Mouse (Mus musculus) ZHBTc4 (cell line): ENCODE measurements at regions not wholly inside any gene's neighbourhood (a gene's known extent, or its start where the extent isn't known, plus 50 kb on each side); places are given as distances from the start of the nearest gene placed in this dataset.

Experiments used
- DNase-seq: peaks from one replicate; pipeline ENCODE4 v3.0.0-alpha.2; 2011; ENCODE audit warnings: low read depth, low spot score

- DNase-seq = no peak
Observed at GRCm38 (mm10) chr4:95184180-95184579, 132.2 kb upstream of the Jun start.

- no peak for DNase-seq
Observed at GRCm38 (mm10) chr4:95185113-95185915, 133.3 kb upstream of the Jun start.

GRCm38 (mm10) chr4:95185916-95186200, 133.8 kb upstream of the Jun start:
- DNase-seq = no peak

- no peak for DNase-seq
Observed at GRCm38 (mm10) chr4:95188107-95188506, 136.1 kb upstream of the Jun start.

GRCm38 (mm10) chr4:95191654-95192406, 139.8 kb upstream of the Jun start:
- DNase-seq = no peak

GRCm38 (mm10) chr4:95192562-95192961, 140.5 kb upstream of the Jun start:
- no peak for DNase-seq

- DNase-seq = no peak
Observed at GRCm38 (mm10) chr4:95193028-95193427, 141.0 kb upstream of the Jun start.

- DNase-seq = no peak
Observed at GRCm38 (mm10) chr4:95193473-95193872, 141.5 kb upstream of the Jun start.

- no peak for DNase-seq
Observed at GRCm38 (mm10) chr4:95194621-95195455, 142.8 kb upstream of the Jun start.

GRCm38 (mm10) chr4:95196106-95196505, 144.1 kb upstream of the Jun start:
- DNase-seq = no peak

- no peak for DNase-seq
Observed at GRCm38 (mm10) chr4:95197077-95197711, 145.2 kb upstream of the Jun start.

GRCm38 (mm10) chr4:95199394-95199793, 147.4 kb upstream of the Jun start:
- DNase-seq = no peak

GRCm38 (mm10) chr4:95200130-95200529, 148.1 kb upstream of the Jun start:
- DNase-seq = no peak

GRCm38 (mm10) chr4:95202478-95202877, 150.5 kb upstream of the Jun start:
- no peak for DNase-seq

- no peak for DNase-seq
Observed at GRCm38 (mm10) chr4:95203577-95203976, 151.6 kb upstream of the Jun start.

- no peak for DNase-seq
Observed at GRCm38 (mm10) chr4:95205372-95205771, 153.3 kb upstream of the Jun start.

GRCm38 (mm10) chr4:95207783-95208182, 155.8 kb upstream of the Jun start:
- DNase-seq = no peak

- DNase-seq = no peak
Observed at GRCm38 (mm10) chr4:95208827-95209226, 156.8 kb upstream of the Jun start.

- no peak for DNase-seq
Observed at GRCm38 (mm10) chr4:95209322-95210119, 157.5 kb upstream of the Jun start.

- no peak for DNase-seq
Observed at GRCm38 (mm10) chr4:95212561-95212960, 160.5 kb upstream of the Jun start.

- no peak for DNase-seq
Observed at GRCm38 (mm10) chr4:95213026-95213425, 161.0 kb upstream of the Jun start.
